Mouse (Mus musculus) CH12.LX (cell line): ENCODE measurements around the gene Trim10. TPM values are rescaled to one million over a fixed set of nuclear protein-coding genes. Genes with fewer than 3 reads are reported as not detected.

ENCODE experiments used
- DNase-seq: peaks from one replicate; pipeline ENCODE4 v3.0.0-alpha.2; 2013; ENCODE audit errors: extremely low read depth
- H3K27ac ChIP-seq: 2 replicates; pipeline ENCODE4 v1.5.1; 2012; ENCODE audit warnings: low read depth, mild to moderate bottlenecking, control low read depth, moderate library complexity; ENCODE audit not compliant: insufficient read depth
- H3K27me3 ChIP-seq: replicated peaks from 2 replicates; pipeline ENCODE3; 2012; ENCODE audit warnings: inconsistent platforms
- H3K36me3 ChIP-seq, 2 experiments: replicated peaks in 1 of 2; 2 replicates each; pipeline versions ENCODE3 to v1.6.1; 2012; ENCODE audit warnings: inconsistent platforms in 1 of 2, low read length in 1 of 2, mild to moderate bottlenecking in 1 of 2, mixed read lengths in 1 of 2, moderate library complexity in 1 of 2; ENCODE audit not compliant: control insufficient read depth in 1 of 2, insufficient read depth in 1 of 2
- H3K4me1 ChIP-seq, 2 experiments: 2 replicates each; pipeline ENCODE4 v1.6.1; 2012; ENCODE audit warnings: inconsistent platforms in 1 of 2, moderate library complexity in 1 of 2; ENCODE audit not compliant: insufficient read depth in 2 of 2, control insufficient read depth in 1 of 2
- H3K4me2 ChIP-seq: 2 replicates; pipeline ENCODE4 v1.6.1; 2012; ENCODE audit warnings: low read depth, mild to moderate bottlenecking, control low read depth; ENCODE audit not compliant: poor library complexity, insufficient read depth, severe bottlenecking
- H3K4me3 ChIP-seq, 3 experiments: fragments of 150-350 bp in 1 of 3; sonication (generic) in 1 of 3; replicated peaks in 1 of 3; 2 replicates each; pipeline versions ENCODE3 to v1.5.1; 2011 to 2012; ENCODE audit warnings: low read depth in 2 of 3, low read length in 2 of 3, mild to moderate bottlenecking in 2 of 3, moderate library complexity in 2 of 3, control low read depth in 1 of 3, improper control_type of control experiment in 1 of 3, inconsistent platforms in 1 of 3, mixed read lengths in 1 of 3; ENCODE audit not compliant: poor library complexity in 1 of 3
- H3K79me2 ChIP-seq: replicated peaks from 2 replicates; pipeline ENCODE4 v1.6.1; 2012; ENCODE audit warnings: mild to moderate bottlenecking, moderate library complexity; ENCODE audit not compliant: control insufficient read depth, poor library complexity, insufficient read depth, severe bottlenecking; ENCODE audit errors: extremely low read depth
- H3K9ac ChIP-seq: 2 replicates; pipeline ENCODE4 v1.6.1; 2012; ENCODE audit warnings: low read depth, mild to moderate bottlenecking, control low read depth, moderate library complexity; ENCODE audit not compliant: insufficient read depth
- H3K9me3 ChIP-seq: replicated peaks from 2 replicates; pipeline ENCODE3; 2012; ENCODE audit warnings: low read length, inconsistent platforms, mixed read lengths
- BHLHE40 ChIP-seq: IDR thresholded peaks from 2 replicates; pipeline ENCODE4 v1.6.1; 2011; ENCODE audit warnings: mild to moderate bottlenecking, low read depth, low read length, improper control_type of control experiment
- CHD1 ChIP-seq: IDR thresholded peaks from 2 replicates; pipeline ENCODE4 v1.6.1; 2012; ENCODE audit warnings: low read depth, low read length, improper control_type of control experiment, inconsistent platforms
- CTCF ChIP-seq, 2 experiments: IDR thresholded peaks in 1 of 2; conservative IDR thresholded peaks in 1 of 2; 2 replicates each; pipeline ENCODE4 v1.5.1; 2011 to 2012; ENCODE audit warnings: low read depth in 2 of 2, low read length in 2 of 2, improper control_type of control experiment in 1 of 2, inconsistent platforms in 1 of 2, mild to moderate bottlenecking in 1 of 2, moderate library complexity in 1 of 2
- E2F4 ChIP-seq: IDR thresholded peaks from 2 replicates; pipeline ENCODE4 v1.6.1; 2011; ENCODE audit warnings: low read depth, low read length, improper control_type of control experiment; ENCODE audit not compliant: insufficient replicate concordance
- ELF1 ChIP-seq: IDR thresholded peaks from 2 replicates; pipeline ENCODE4 v1.6.1; 2014; ENCODE audit warnings: low read depth, mild to moderate bottlenecking, inconsistent platforms, low read length, improper control_type of control experiment
- EP300 ChIP-seq: IDR thresholded peaks from 2 replicates; pipeline ENCODE4 v1.6.1; 2011; ENCODE audit warnings: low read length, improper control_type of control experiment
- ETS1 ChIP-seq: conservative IDR thresholded peaks from 2 replicates; pipeline ENCODE4 v1.6.1; 2012; ENCODE audit warnings: low read depth, mild to moderate bottlenecking, inconsistent platforms, low read length, improper control_type of control experiment, moderate library complexity
- GABPA ChIP-seq: IDR thresholded peaks from 2 replicates; pipeline ENCODE4 v1.6.1; 2012; ENCODE audit warnings: low read depth, low read length, improper control_type of control experiment, inconsistent platforms; ENCODE audit not compliant: insufficient replicate concordance
- IRF4 ChIP-seq: IDR thresholded peaks from 2 replicates; pipeline ENCODE4 v1.6.1; 2014; ENCODE audit warnings: low read depth, mild to moderate bottlenecking, inconsistent platforms, low read length, improper control_type of control experiment
- JUN ChIP-seq: IDR thresholded peaks from 2 replicates; pipeline ENCODE4 v1.6.1; 2011; ENCODE audit warnings: low read depth, mild to moderate bottlenecking, low read length, improper control_type of control experiment, moderate library complexity; ENCODE audit not compliant: insufficient read depth
- JUND ChIP-seq: conservative IDR thresholded peaks from 2 replicates; pipeline ENCODE4 v1.6.1; 2011; ENCODE audit warnings: low read depth, low read length, improper control_type of control experiment
- MAFK ChIP-seq: IDR thresholded peaks from 2 replicates; pipeline ENCODE4 v1.6.1; 2011; ENCODE audit warnings: low read length, improper control_type of control experiment; ENCODE audit not compliant: insufficient replicate concordance
- MAX ChIP-seq: IDR thresholded peaks from 2 replicates; pipeline ENCODE4 v1.6.1; 2011; ENCODE audit warnings: low read length, improper control_type of control experiment
- MAZ ChIP-seq: IDR thresholded peaks from 2 replicates; pipeline ENCODE4 v1.6.1; 2012; ENCODE audit warnings: low read depth, mild to moderate bottlenecking, inconsistent platforms, low read length, improper control_type of control experiment, moderate library complexity
- MXI1 ChIP-seq: IDR thresholded peaks from 2 replicates; pipeline ENCODE4 v1.6.1; 2011; ENCODE audit warnings: mild to moderate bottlenecking, low read depth, low read length, improper control_type of control experiment
- MYC ChIP-seq: IDR thresholded peaks from 2 replicates; pipeline ENCODE4 v1.6.1; 2011; ENCODE audit warnings: low read depth, mild to moderate bottlenecking, improper control_type of control experiment, low read length
- NELFE ChIP-seq: IDR thresholded peaks from 2 replicates; pipeline ENCODE4 v1.6.1; 2011; ENCODE audit warnings: low read depth, low read length, improper control_type of control experiment
- NRF1 ChIP-seq: IDR thresholded peaks from 2 replicates; pipeline ENCODE4 v1.6.1; 2014; ENCODE audit warnings: low read depth, mild to moderate bottlenecking, inconsistent platforms, low read length, improper control_type of control experiment, moderate library complexity
- PAX5 ChIP-seq: IDR thresholded peaks from 2 replicates; pipeline ENCODE4 v1.6.1; 2012; ENCODE audit warnings: low read length, inconsistent platforms, mixed read lengths
- RCOR1 ChIP-seq: conservative IDR thresholded peaks from 2 replicates; pipeline ENCODE4 v1.6.1; 2012; ENCODE audit warnings: low read depth, mild to moderate bottlenecking, inconsistent platforms, low read length, improper control_type of control experiment
- SIN3A ChIP-seq: IDR thresholded peaks from 2 replicates; pipeline ENCODE4 v1.6.1; 2012; ENCODE audit warnings: low read length, improper control_type of control experiment, inconsistent platforms
- SMC3 ChIP-seq: IDR thresholded peaks from 2 replicates; pipeline ENCODE4 v1.6.1; 2011; ENCODE audit warnings: low read depth, low read length, improper control_type of control experiment
- TBP ChIP-seq: conservative IDR thresholded peaks from 2 replicates; pipeline ENCODE4 v1.6.1; 2011; ENCODE audit warnings: low read depth, low read length, improper control_type of control experiment
- UBTF ChIP-seq: IDR thresholded peaks from 2 replicates; pipeline ENCODE4 v1.6.1; 2012; ENCODE audit warnings: low read depth, mild to moderate bottlenecking, inconsistent platforms, low read length, improper control_type of control experiment, moderate library complexity
- USF2 ChIP-seq: conservative IDR thresholded peaks from 2 replicates; pipeline ENCODE4 v1.6.1; 2011; ENCODE audit warnings: low read depth, low read length, improper control_type of control experiment
- ZC3H11A ChIP-seq: IDR thresholded peaks from 2 replicates; pipeline ENCODE4 v1.6.1; 2012; ENCODE audit warnings: low read depth, mild to moderate bottlenecking, inconsistent platforms, low read length, improper control_type of control experiment
- ZMIZ1 ChIP-seq: IDR thresholded peaks from 2 replicates; pipeline ENCODE4 v1.6.1; 2012; ENCODE audit warnings: low read depth, mild to moderate bottlenecking, inconsistent platforms, low read length, improper control_type of control experiment
- ZNF384 ChIP-seq: IDR thresholded peaks from 2 replicates; pipeline ENCODE4 v1.6.1; 2012; ENCODE audit warnings: low read depth, low read length, improper control_type of control experiment, inconsistent platforms
- dilution Hi-C: fragments of 300-500 bp; cut with MboI; formaldehyde crosslinking; loops from 2 replicates; pipeline ENCODE4 v1.14.3; 2020; ENCODE audit warnings: low sequenced_read_pairs; ENCODE audit not compliant: extremely low pct_unique_long_range_greater_than_20kb, extremely low pct_ligation_motif_present
- in situ Hi-C: fragments of 300-500 bp; cut with MboI; formaldehyde crosslinking; loops from 3 replicates; pipeline ENCODE4 v1.14.3; 2019; ENCODE audit warnings: low sequenced_read_pairs, low pct_ligation_motif_present, low pct_unique_long_range_greater_than_20kb, mixed read lengths
- polyA plus RNA-seq: library from polyadenylated mRNA; unstranded; fragments of >175 nt; gene quantifications from 2 replicates; pipeline ENCODE4 v1.2.1, GENCODE M21; 2012; ENCODE audit warnings: low read depth; ENCODE audit not compliant: insufficient read length
- total RNA-seq, 2 experiments: library from RNA; depleted of rRNA; stranded (reverse); fragments of 300-350 nt in 1 of 2; fragments of >200 nt in 1 of 2; gene quantifications; 2 replicates each; pipeline ENCODE4 v1.2.3; 2012 to 2014

Gene Trim10
- total and polyA plus RNA-seq, 3 experiments: not detected

- in situ Hi-C loops: no loop called here
- Histone ChIP-seq H3K27me3 (no peaks in the 10 kb centered on the region), H3K9ac (no peak overlapping the region), H3K27ac (no peak overlapping the region), H3K9me3 (no peaks in the 10 kb centered on the region), H3K79me2 (no peaks in the 10 kb centered on the region; the same call in 1 of the 2 replicates), H3K4me2 (no peak overlapping the region), H3K4me3 (no peak overlapping the region), H3K36me3 (peaks cover 44 to 83% of the 10 kb centered on the region in 2 experiments), H3K4me1 (peaks cover 0 to 9% of the 10 kb centered on the region in 2 experiments; a peak in 1 of 4 replicates)
- no peak for DNase-seq
- TF ChIP-seq CHD1 (no peak), ETS1 (no peak), BHLHE40 (no peak), ELF1 (no peak), RCOR1 (no peak), ZMIZ1 (no peak), GABPA (no peak), MAZ (no peak), EP300 (no peak), UBTF (no peak), JUN (no peak), ZC3H11A (no peak), IRF4 (no peak), CTCF (conservative IDR thresholded peaks at IDR 0.05 in 1 of 2, IDR thresholded peaks at IDR 0.05 in 1 of 2; ENCODE audit: low read depth in 2 of 2, low read length in 2 of 2) (no peak), E2F4 (no peak), MYC (no peak), ZNF384 (no peak), NELFE (no peak), TBP (no peak), SMC3 (no peak)
- dilution Hi-C loops: no loop called here
These were observed 17.7 kb upstream of the Trim10 start for GRCm38 (mm10) chr17:36851627-36852026.

GRCm38 (mm10) chr17:36855484-36855883 is 13.9 kb upstream of the Trim10 start:
- no peak overlapping the region for H3K9ac ChIP-seq
- no peak overlapping the region for H3K4me3 ChIP-seq
- no peaks in the 10 kb centered on the region for H3K4me1 ChIP-seq
- TF ChIP-seq SIN3A (no peak), NRF1 (no peak), MAZ (no peak), ZC3H11A (no peak), MXI1 (no peak), IRF4 (no peak), NELFE (no peak), JUND (no peak), ELF1 (no peak), UBTF (no peak), MAFK (no peak), USF2 (no peak), PAX5 (no peak), MAX (no peak), E2F4 (no peak), ZNF384 (no peak)
- TF ChIP-seq, all 38 proteins: peak for 0
- dilution Hi-C loops (no loop called here), in situ Hi-C loops (no loop called here)
- Histone ChIP-seq H3K36me3 (peaks cover 64 to 96% of the 10 kb centered on the region in 2 experiments), H3K27me3 (no peaks in the 10 kb centered on the region), H3K9me3 (no peaks in the 10 kb centered on the region), H3K4me2 (no peak overlapping the region), H3K79me2 (no peaks in the 10 kb centered on the region), H3K27ac (no peak overlapping the region)
- DNase-seq: no peak
